Mouse (Mus musculus) gastrocnemius, adult 18-20 months (tissue): ENCODE measurements around the gene Gm5728. TPM values are rescaled to one million over a fixed set of nuclear protein-coding genes. Genes with fewer than 3 reads are reported as not detected.
"Not testable (repeated sequence)": the region's sequence is repeated elsewhere in the genome, so short reads cannot be mapped to it uniquely, and the experiment has no call there.

Source experiments
- DNase-seq: peaks from one replicate; pipeline ENCODE4 v3.0.0; 2021; ENCODE audit warnings: low spot score
- long read RNA-seq, 2 experiments: library from polyadenylated mRNA; stranded (forward); transcript quantifications; one replicate each; pipeline ENCODE4 v2.0.0; 2021
- total RNA-seq, 2 experiments: library from RNA; stranded (reverse); gene quantifications; 2 replicates each; pipeline ENCODE4 v1.2.3; 2021

Gm5728 gene
- total RNA-seq = not detected
- long read RNA-seq, experiment 1 = 0 reads
- long read RNA-seq, experiment 2 = 0 reads

DNA sequence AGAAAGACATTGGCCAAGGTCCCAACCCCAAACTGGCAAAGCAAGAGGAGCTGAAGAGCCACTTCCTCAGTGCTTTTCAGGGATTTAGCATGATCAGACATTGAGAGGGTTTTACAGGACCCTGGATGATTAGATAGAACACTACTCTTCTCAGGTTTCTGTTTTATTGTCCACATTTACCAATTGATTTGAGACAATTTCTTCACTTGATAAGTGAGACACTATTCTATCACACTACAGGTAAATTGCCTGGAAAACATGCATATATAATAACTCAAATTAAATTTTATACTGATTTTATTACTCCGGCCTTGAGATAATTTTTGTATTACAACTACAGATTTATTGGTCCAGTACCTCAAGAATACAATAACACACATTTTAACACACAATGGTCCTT, at the start of gene Gm5728:
Gene Gm5728, minus strand, starts transcription at position 101 of the 400 bp plus-strand sequence.
- not testable (repeated sequence) for DNase-seq

DNA sequence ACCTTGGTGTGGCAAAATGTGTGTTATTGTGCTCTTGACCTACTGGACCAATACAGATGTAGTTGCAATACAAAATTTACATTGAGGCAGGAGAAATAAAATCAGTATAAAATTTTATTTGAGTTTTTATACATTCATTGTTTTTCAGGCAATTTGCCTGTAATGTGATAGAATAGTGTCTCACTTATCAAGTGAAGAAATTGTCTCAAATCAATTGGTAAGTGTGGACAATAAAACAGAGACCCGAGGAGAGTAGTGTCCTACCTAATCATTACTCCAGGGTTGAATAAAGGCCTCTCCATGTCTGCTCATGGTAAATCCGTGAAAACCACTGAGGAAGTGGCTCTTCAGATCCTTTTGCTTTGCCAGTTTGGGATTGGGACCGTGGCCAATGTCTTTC, 42.4 kb upstream of the Gm5728 start, which contains the start of gene Vmn1r100:
Gene Vmn1r100, plus strand, starts transcription at position 301 of the 400 bp plus-strand sequence.
- not testable (repeated sequence) for DNase-seq

DNA sequence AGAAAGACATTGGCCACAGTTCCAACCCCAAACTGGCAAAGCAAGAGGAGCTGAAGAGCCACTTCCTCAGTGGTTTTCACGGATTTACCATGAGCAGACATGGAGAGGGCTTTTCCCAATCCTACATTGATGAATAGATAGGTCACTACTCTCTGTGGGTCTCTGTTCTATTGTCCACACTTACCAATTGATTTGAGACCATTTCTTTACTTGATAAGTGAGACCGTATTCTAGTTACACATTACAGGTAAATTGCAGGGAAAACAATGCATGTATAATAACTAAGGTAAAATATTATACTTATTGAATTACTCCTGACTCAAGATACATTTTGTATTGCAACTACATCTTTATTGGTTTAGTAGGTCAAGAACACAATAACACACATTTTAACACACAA, 41.2 kb downstream of the Gm5728 start, which contains the start of gene Gm4133:
Gene Gm4133, minus strand, starts transcription at position 101 of the 400 bp plus-strand sequence.
- DNase-seq = not testable (repeated sequence)

Other genes with a start within 250 kb of the Gm5728 start
- not detected for gene Vmn1r93, start 236.3 kb downstream of the Gm5728 start, total RNA-seq
- gene Vmn1r94, start 207.0 kb downstream of the Gm5728 start, total RNA-seq = not detected
- gene Vmn1r95, start 181.7 kb downstream of the Gm5728 start, total RNA-seq = not detected
- not detected for gene Gm6164, start 169.8 kb downstream of the Gm5728 start, total RNA-seq
- gene Gm4498, start 141.6 kb downstream of the Gm5728 start, total RNA-seq = not detected
- not detected for gene Gm5890, start 112.6 kb downstream of the Gm5728 start, total RNA-seq
- gene Gm4133, start 41.3 kb downstream of the Gm5728 start, total RNA-seq = not detected
- not detected for gene Vmn1r100, start 42.5 kb upstream of the Gm5728 start, total RNA-seq
- not detected for gene Vmn1r101, start 67.2 kb upstream of the Gm5728 start, total RNA-seq
- gene Gm10670, start 99.5 kb upstream of the Gm5728 start, total RNA-seq = not detected
- gene Vmn1r103, start 135.1 kb upstream of the Gm5728 start, total RNA-seq = not detected
- gene Vmn1r104, start 158.4 kb upstream of the Gm5728 start, total RNA-seq = not detected
- not detected for gene Gm5726, start 170.3 kb upstream of the Gm5728 start, total RNA-seq
- not detected for gene Gm4141, start 200.8 kb upstream of the Gm5728 start, total RNA-seq
- not detected for gene Gm4513, start 223.6 kb upstream of the Gm5728 start, total RNA-seq